Mouse (Mus musculus) hindbrain, embryonic 11.5 days (tissue): ENCODE data around the gene Aldh16a1. TPM values are rescaled to one million over a fixed set of nuclear protein-coding genes. Genes with fewer than 3 reads are reported as not detected.

Source experiments
- ATAC-seq: fragments of 200-750 bp; cut with Nextera tagmentation; 2 replicates; pipeline ENCODE4 v1.8.0; 2017; ENCODE audit warnings: mild to moderate bottlenecking, moderate TSS enrichment, moderate library complexity; ENCODE audit not compliant: low FRiP score
- DNase-seq: peaks from one replicate; pipeline ENCODE4 v3.0.0-alpha.2; 2015; ENCODE audit warnings: low spot score
- H3K27ac ChIP-seq: fragments of 300-500 bp; sonication (generic); 2 replicates; pipeline ENCODE4 v1.5.1; 2014; ENCODE audit warnings: mild to moderate bottlenecking, low read depth, low read length
- H3K27me3 ChIP-seq: fragments of 300-500 bp; sonication (generic); 2 replicates; pipeline ENCODE4 v1.6.1; 2014; ENCODE audit warnings: mild to moderate bottlenecking, low read length, moderate library complexity, mixed read lengths; ENCODE audit not compliant: control insufficient read depth, insufficient read depth
- H3K36me3 ChIP-seq: fragments of 300-500 bp; sonication (generic); 2 replicates; pipeline ENCODE4 v1.6.1; 2014; ENCODE audit warnings: mild to moderate bottlenecking, low read length, moderate library complexity, mixed read lengths; ENCODE audit not compliant: control insufficient read depth, insufficient read depth
- H3K4me1 ChIP-seq: fragments of 300-500 bp; sonication (generic); replicated peaks from 2 replicates; pipeline ENCODE4 v1.6.1; 2014; ENCODE audit warnings: low read length, mixed read lengths; ENCODE audit not compliant: control insufficient read depth, insufficient read depth
- H3K4me2 ChIP-seq: fragments of 300-500 bp; sonication (generic); replicated peaks from 2 replicates; pipeline ENCODE4 v1.6.1; 2014; ENCODE audit warnings: mild to moderate bottlenecking, low read depth, low read length
- H3K4me3 ChIP-seq: fragments of 300-500 bp; sonication (generic); 2 replicates; pipeline ENCODE4 v1.5.1; 2014; ENCODE audit warnings: low read depth, low read length
- H3K9ac ChIP-seq: fragments of 300-500 bp; sonication (generic); 2 replicates; pipeline ENCODE4 v1.6.1; 2014; ENCODE audit warnings: low read depth, low read length
- H3K9me3 ChIP-seq: fragments of 300-500 bp; sonication (generic); 2 replicates; pipeline ENCODE4 v1.6.1; 2016; ENCODE audit warnings: low read length; ENCODE audit not compliant: control insufficient read depth
- WGBS: fragments of 180-500 bp; shearing (Covaris S2); extraction: QIAGEN DNeasy Blood & Tissue Kit; methylation state at CpG from one replicate; pipeline ENCODE4 v1.1.7; 2014; 5-methylcytosine and 5-hydroxymethylcytosine counted together
- polyA plus RNA-seq: library from polyadenylated mRNA; unstranded; fragments of >200 nt; fragmentation: Nextera tagmentation; extraction: Ambion mirVana; gene quantifications from 2 replicates; pipeline ENCODE4 v1.2.1, GENCODE M21; 2014

Gene Aldh16a1
- polyA plus RNA-seq, 1 experiment from 2014 or later = 28.6 TPM

DNA sequence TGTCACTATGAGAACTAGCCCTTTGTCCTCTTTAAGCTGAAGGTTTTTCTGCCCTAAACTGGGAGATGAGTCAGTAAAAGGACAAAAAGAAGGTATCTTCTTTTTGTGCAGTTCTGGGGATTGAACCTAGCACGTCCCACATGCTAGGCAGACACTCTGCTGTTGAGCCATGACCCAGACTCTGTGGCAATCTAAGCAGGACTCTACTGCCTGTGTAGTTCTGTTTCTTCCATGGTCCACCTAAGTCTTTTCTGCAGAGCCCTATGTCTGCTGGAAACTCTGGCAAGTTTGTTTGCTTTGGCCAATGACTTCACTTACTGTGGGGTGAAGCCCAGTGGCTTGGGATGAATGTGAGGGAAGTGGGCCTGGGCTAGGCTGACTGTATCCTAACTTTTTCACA, 16.0 kb downstream of the Aldh16a1 start:
- 80% methylated on average over 1 of the region's 1 CpGs for whole genome bisulfite sequencing
- Histone ChIP-seq H3K36me3 (no peaks in the 10 kb centered on the region), H3K9ac (no peak overlapping the region), H3K4me3 (no peak overlapping the region), H3K4me2 (no peak overlapping the region), H3K9me3 (no peaks in the 10 kb centered on the region), H3K27ac (no peak overlapping the region), H3K4me1 (no peaks in the 10 kb centered on the region; the same call in 1 of the 2 replicates), H3K27me3 (peaks cover 2% of the 10 kb centered on the region; the same call in 1 of the 2 replicates)
- ATAC-seq (no peak), DNase-seq (no peak)

DNA sequence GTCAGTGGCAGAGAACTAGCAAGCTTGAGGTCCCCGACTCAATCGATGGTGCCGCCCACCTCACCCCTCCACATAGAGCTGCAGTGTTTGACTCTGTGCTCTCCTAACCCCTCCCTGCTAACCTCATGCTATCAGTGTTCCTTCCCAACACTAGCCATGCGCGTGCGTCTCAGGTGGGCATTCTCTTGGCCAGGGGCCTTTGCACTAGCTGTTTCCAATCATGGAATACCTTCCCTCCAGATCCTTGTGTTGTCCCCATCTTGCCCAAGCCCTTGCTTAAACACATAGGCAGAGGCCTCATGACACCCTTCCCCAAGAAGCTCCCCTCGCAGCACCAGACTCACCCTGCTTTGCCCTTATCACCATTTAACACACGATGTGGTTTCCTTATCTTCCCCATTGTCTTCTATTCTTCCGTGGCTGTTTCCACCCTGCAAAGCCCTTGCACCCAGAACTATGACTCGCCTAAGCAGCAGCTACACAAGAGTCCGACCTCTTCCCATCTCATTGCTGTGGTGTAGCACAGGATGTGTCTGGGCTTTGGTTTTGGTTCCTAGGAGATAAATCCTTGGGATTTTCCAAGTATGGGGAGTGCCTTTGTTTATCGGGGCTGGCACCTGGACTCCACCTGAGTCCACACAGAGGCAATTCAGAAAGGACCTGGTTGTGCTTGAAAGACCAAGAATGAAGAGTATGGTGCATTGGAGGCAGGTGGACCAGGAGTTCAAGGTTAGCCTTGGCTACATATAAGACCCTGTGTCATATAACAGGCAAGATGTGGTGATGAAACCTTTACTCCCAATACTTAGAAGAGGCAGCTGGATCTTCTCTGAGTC, 17.0 kb downstream of the Aldh16a1 start:
- DNase-seq (no peak), ATAC-seq (no peak)
- no peaks in the 10 kb centered on the region for H3K9me3 ChIP-seq
- H3K27me3 ChIP-seq = peaks cover 2% of the 10 kb centered on the region; the same call in 1 of the 2 replicates
- H3K9ac ChIP-seq = no peak overlapping the region
- no peaks in the 10 kb centered on the region; the same call in 1 of the 2 replicates for H3K4me1 ChIP-seq
- no peak overlapping the region for H3K27ac ChIP-seq
- no peak overlapping the region for H3K4me2 ChIP-seq
- WGBS = 84% methylated on average over 12 of the region's 12 CpGs
- no peaks in the 10 kb centered on the region for H3K36me3 ChIP-seq
- H3K4me3 ChIP-seq = no peak overlapping the region

DNA sequence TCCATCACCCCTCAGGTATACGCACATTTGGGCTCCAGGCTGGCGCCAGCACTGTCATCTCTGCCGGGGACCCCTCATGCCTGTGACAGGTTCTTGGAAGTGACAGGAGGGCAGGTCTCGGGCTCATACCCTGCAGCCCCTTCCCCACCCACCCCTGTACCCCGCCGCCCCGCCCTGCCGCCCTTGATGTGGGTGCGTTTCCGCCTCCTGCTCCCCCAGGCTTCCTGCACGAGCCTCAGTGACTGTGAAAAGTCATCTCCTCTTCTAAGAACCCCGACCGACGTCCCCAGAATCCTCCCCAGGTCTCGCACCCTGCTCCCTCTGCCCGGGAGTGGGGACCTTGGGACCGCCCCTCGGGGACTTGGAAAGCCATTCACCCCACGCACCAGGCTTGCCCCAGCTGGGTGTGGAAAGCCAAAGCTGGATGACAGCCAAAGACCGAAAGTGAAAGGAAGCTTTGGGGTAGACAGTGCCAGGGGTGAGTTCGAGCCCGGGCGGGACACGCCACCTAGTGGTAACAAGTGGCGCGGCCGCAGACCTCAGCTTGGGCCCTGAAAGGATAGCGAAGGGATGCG, 18.3 kb downstream of the Aldh16a1 start, which contains the start of the genes Gm45713 and Flt3l:
Gene Gm45713 (minus strand): TSS at position 239 of the 575 bp plus-strand sequence.
Gene Flt3l (minus strand): TSS at position 440 of the 575 bp plus-strand sequence.
- peaks cover 2% of the 10 kb centered on the region; the same call in 1 of the 2 replicates for H3K27me3 ChIP-seq
- no peaks in the 10 kb centered on the region for H3K36me3 ChIP-seq
- peak within 1 kb of the TSS; percentile 66 for H3K4me2 ChIP-seq
- no peaks in the 10 kb centered on the region for H3K9me3 ChIP-seq
- no peak within 1 kb of the TSS for H3K27ac ChIP-seq
- no peaks in the 10 kb centered on the region; the same call in 1 of the 2 replicates for H3K4me1 ChIP-seq
- peak within 1 kb of the TSS; percentile 42 for H3K4me3 ChIP-seq
- DNase-seq (peak; percentile 86), ATAC-seq (peak; percentile 75)
- H3K9ac ChIP-seq = peak within 1 kb of the TSS; percentile 59
- 4% methylated on average over 29 of the region's 29 CpGs for WGBS

DNA sequence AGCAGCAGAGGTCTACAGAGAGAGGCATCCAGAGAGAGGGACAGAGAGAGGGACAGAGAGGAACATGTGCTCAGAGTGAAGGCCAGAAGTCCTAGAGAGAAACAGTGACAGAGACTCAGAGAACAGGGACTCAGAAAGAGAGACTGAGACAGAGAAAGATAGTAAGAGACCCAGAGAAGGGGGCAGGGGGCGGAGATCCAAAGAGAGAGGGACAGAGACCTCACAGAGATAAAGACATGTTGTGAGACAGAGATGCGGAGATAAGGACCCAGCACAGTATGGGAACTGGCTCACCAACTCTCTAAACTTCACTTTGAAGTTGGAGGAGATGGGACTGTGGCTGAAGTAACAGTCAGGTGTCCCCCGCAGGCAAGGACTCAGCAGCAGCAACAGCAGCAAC, 19.0 kb downstream of the Aldh16a1 start:
- ATAC-seq (no peak), DNase-seq (no peak)
- Histone ChIP-seq H3K36me3 (no peaks in the 10 kb centered on the region), H3K4me3 (no peak overlapping the region), H3K27ac (no peak overlapping the region), H3K9me3 (no peaks in the 10 kb centered on the region), H3K27me3 (peaks cover 2% of the 10 kb centered on the region; the same call in 1 of the 2 replicates), H3K4me2 (no peak overlapping the region), H3K9ac (no peak overlapping the region), H3K4me1 (no peaks in the 10 kb centered on the region; the same call in 1 of the 2 replicates)
- 62% methylated on average over 3 of the region's 3 CpGs for WGBS

DNA sequence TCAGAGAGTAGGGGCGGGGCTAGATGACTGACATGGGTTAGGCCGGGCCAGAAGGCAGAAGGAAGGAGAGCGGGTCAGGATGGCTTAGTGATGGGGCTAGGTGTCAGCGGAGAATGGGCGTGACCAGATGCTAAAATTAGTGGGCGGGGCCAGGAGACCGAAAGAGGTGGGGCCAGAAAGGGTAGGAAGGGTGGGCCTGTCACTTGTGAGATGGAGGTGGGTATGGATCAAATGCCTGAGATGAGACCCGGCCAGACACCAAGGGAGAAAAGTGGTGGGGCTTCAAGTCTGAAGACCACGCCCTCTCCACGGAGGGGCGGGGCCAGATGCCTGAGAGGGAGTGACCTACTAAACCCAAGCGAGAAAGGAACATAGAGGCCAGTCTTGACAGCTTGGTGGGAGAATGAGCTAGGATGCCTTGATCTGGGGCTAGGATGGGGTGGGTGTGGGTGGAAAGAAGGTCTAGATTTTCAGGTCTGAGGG, 19.8 kb downstream of the Aldh16a1 start:
- peak; percentile 57 for DNase-seq
- Histone ChIP-seq H3K4me2 (no peak overlapping the region), H3K9ac (no peak overlapping the region), H3K27me3 (peaks cover 2% of the 10 kb centered on the region; the same call in 1 of the 2 replicates), H3K36me3 (no peaks in the 10 kb centered on the region), H3K4me3 (no peak overlapping the region), H3K27ac (no peak overlapping the region), H3K4me1 (no peaks in the 10 kb centered on the region; the same call in 1 of the 2 replicates), H3K9me3 (no peaks in the 10 kb centered on the region)
- peak; percentile 26; the same call in 1 of the 2 replicates for ATAC-seq
- whole genome bisulfite sequencing = 7% methylated on average over 12 of the region's 12 CpGs

DNA sequence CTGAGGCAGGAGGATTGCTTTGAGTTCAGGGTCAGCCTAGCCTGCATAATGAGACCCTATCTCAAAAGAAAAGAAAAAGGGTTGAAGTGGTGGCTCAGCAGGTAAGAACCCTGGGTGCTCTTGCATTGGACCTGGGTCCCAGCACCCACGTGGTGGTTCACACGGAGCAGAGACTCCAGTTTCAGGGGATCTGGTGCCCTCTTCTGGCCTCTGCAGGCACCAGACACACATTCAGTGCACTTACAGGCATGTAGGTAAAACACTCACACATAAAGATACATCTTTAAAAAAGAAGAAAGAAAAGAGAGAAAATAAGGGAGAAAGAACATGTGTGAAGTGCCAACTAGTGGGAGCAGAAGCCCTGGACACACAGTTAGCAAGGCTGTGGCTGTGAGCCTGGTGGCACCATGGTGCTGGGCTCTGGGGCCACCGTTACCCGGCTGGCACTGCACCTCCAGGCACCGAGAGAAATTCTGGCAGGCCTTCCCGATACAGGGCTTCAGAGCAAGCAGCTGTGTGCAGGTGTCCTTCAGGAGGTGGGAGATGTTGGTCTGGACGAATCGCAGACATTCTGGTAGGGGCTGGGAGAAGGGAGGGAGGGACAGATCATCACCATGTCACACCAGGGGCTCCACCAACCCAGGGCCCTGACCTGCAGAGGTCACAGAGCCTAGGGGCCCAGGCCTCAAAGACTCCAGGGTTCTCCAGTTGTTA, 20.8 kb downstream of the Aldh16a1 start:
- Histone ChIP-seq H3K4me1 (no peaks in the 10 kb centered on the region; the same call in 1 of the 2 replicates), H3K9me3 (no peaks in the 10 kb centered on the region), H3K36me3 (no peaks in the 10 kb centered on the region), H3K27ac (no peak overlapping the region), H3K4me2 (no peak overlapping the region), H3K4me3 (no peak overlapping the region), H3K27me3 (peaks cover 2% of the 10 kb centered on the region; the same call in 1 of the 2 replicates), H3K9ac (no peak overlapping the region)
- WGBS = 72% methylated on average over 8 of the region's 8 CpGs
- DNase-seq (no peak), ATAC-seq (no peak)

DNA sequence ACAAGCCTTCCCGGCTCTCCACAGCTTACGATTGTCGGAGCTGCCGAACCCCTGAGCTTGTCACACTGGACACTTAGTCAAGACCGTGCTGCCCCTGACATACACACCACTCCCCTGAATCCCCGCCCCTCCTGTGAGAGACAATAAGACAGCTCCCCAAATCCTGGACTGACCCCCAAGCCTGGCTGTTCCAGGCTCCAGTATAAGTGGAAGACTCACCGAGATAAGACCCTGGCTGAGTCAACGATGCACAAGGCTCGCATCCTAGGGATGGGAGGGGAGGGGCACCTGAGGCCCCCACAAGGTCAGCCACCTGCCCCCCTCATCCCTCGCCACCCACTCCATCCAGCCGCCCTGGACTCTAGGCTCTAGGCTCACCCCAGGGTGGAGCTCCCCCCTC, 22.5 kb downstream of the Aldh16a1 start:
- Histone ChIP-seq H3K27ac (no peak overlapping the region), H3K27me3 (peaks cover 2% of the 10 kb centered on the region; the same call in 1 of the 2 replicates), H3K4me3 (no peak overlapping the region), H3K9me3 (no peaks in the 10 kb centered on the region), H3K4me1 (peaks cover 4% of the 10 kb centered on the region), H3K36me3 (peaks cover 6% of the 10 kb centered on the region), H3K4me2 (no peak overlapping the region), H3K9ac (no peak overlapping the region)
- DNase-seq (no peak), ATAC-seq (no peak)
- 83% methylated on average over 11 of the region's 11 CpGs for WGBS

DNA sequence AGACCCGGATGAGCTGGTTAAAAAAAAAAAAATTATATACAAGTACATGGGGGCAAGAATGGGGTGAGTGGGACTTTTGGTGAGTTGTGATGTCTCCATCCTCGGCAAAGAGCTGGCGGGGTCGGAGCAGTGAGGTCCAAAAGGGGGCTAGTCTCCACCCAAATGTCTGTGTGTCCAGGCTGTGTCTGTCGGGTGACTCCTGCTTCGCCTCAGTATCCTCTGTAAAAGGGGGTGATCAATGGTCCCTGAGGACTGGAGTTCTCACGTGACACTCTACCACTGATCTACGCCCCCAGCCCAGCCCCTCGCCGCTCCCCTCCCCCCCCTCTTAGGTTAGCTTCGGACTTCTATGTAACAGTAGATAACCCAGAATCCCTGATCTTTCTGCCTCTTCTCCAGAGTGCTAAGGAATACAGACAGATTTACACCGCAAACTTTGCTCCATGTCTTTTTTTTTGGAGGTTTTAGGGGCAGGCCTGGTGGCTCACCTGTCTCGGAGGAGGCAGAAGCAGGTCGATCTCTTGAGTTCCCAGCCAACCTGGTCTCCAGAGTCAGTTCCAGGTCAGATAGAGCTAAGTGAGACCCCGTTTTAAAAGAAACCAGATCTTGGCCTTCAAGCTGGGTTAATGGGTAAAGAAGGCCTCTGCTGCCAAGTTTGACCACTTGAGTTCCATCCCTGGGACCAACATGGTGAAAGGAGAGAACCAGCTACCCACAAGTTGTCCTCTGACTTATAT, 24.4 kb downstream of the Aldh16a1 start:
- no peak for ATAC-seq
- Histone ChIP-seq H3K4me2 (peak overlapping the region; percentile 45), H3K4me3 (peak overlapping the region; percentile 38), H3K27ac (peak overlapping the region; percentile 93), H3K27me3 (no peaks in the 10 kb centered on the region), H3K4me1 (peaks cover 8% of the 10 kb centered on the region), H3K36me3 (peaks cover 21% of the 10 kb centered on the region), H3K9me3 (no peaks in the 10 kb centered on the region), H3K9ac (peak overlapping the region; percentile 70)
- WGBS = 44% methylated on average over 15 of the region's 15 CpGs
- DNase-seq = no peak
